Mouse (Mus musculus): ENCODE results near the gene Gm44579. TPM values are rescaled to one million over a fixed set of nuclear protein-coding genes. Genes with fewer than 3 reads are reported as not detected.

Gm44579 gene
- polyA plus RNA-seq, 1 experiment from 2014 or later = not detected

DNA sequence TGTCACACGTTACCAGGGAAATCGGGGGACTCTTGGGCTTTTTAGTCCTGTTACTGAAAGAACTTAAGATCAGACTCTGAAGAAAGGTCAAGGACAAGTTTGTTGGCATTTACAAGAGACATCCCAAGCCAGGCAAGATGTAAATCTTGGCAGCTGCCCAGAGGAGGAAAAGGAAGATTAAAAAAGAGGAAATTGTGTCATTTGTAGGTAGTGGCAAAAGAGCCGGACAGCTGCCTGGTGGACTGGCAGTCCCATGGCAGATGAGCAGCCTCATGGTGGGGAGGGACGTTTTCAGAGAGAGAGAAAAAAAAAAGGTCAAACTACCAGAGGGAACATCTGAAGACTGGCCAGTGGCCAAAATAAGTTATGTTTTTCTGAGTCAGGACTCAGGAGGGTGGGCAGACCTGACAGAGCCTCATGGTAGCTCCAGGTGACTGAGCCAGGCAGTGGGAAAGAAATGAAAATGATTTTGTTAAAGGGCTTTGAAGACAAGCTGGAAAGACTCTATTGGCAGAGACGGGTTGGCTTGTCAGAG lies 7.4 kb downstream of the Gm44579 start:
- Histone ChIP-seq H3K27me3 (replicated peaks; ENCODE audit: control insufficient read depth, insufficient read depth, low read length) (no peaks in the 10 kb centered on the region), H3K27ac (ENCODE audit: low read length) (no peak overlapping the region), H3K4me2 (ENCODE audit: low read depth, low read length) (no peak overlapping the region), H3K9me3 (ENCODE audit: control insufficient read depth, low read length) (no peaks in the 10 kb centered on the region), H3K9ac (ENCODE audit: low read depth, low read length) (no peak overlapping the region), H3K4me1 (ENCODE audit: control insufficient read depth, insufficient read depth, low read length) (no peaks in the 10 kb centered on the region), H3K36me3 (ENCODE audit: control insufficient read depth, insufficient read depth, low read length) (no peaks in the 10 kb centered on the region), H3K4me3 (ENCODE audit: low read length) (no peak overlapping the region)
- WGBS = 77% methylated on average over 5 of the region's 5 CpGs
- ATAC-seq = no peak

DNA sequence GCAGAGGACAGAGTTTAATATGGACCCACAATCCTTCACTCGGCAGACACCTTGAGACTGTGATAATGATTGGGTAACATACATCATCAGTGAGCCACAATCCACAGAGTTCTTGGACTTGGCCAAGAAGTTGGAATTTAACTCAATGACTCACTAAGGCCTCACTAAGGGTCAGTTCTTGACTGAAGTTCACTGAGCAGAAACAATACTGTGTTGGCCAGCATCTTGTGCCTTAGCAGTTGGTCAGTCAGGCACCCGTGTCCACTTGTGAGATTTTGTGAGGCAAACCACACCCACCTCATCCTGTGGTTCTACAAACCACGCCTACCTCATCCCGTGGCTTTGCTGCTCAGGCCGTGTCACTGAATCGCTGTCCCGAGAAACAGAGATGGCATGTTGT lies 11.1 kb downstream of the Gm44579 start:
- 79% methylated on average over 7 of the region's 7 CpGs for WGBS
- Histone ChIP-seq H3K4me1 (ENCODE audit: control insufficient read depth, insufficient read depth, low read length) (no peaks in the 10 kb centered on the region), H3K27me3 (replicated peaks; ENCODE audit: control insufficient read depth, insufficient read depth, low read length) (no peaks in the 10 kb centered on the region), H3K9ac (ENCODE audit: low read depth, low read length) (no peak overlapping the region), H3K27ac (ENCODE audit: low read length) (no peak overlapping the region), H3K36me3 (ENCODE audit: control insufficient read depth, insufficient read depth, low read length) (no peaks in the 10 kb centered on the region), H3K9me3 (ENCODE audit: control insufficient read depth, low read length) (no peaks in the 10 kb centered on the region), H3K4me2 (ENCODE audit: low read depth, low read length) (no peak overlapping the region), H3K4me3 (ENCODE audit: low read length) (no peak overlapping the region)
- ATAC-seq = no peak

DNA sequence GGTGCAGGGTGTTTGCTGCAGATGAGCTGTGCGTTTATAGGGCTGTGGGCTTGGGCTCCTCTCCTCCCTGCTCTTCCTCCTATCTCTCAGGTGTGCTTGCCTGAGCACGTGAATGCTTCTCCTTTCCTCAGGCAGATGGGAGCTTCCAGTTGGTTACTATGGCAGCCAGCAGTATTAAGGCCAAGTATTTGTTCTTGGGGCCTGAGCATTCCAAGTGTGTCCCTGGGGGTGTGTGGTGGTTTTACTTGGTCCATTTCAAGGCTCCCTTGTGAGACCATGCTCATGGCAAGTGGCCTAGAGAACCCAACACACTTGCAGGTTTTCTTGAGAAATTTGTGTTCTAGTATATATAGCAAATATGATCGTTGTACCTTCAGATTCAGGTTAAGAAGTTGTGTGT lies 25.3 kb downstream of the Gm44579 start, which contains the start of gene Olfr288:
TSS of gene Olfr288 (minus strand) at position 101 of the 400 bp plus-strand sequence.
- Histone ChIP-seq H3K9me3 (ENCODE audit: control insufficient read depth, low read length) (no peaks in the 10 kb centered on the region), H3K9ac (ENCODE audit: low read depth, low read length) (no peak within 1 kb of the TSS), H3K36me3 (ENCODE audit: control insufficient read depth, insufficient read depth, low read length) (no peaks in the 10 kb centered on the region), H3K27ac (ENCODE audit: low read length) (no peak within 1 kb of the TSS), H3K4me2 (ENCODE audit: low read depth, low read length) (no peak within 1 kb of the TSS), H3K4me3 (ENCODE audit: low read length) (no peak within 1 kb of the TSS), H3K27me3 (replicated peaks; ENCODE audit: control insufficient read depth, insufficient read depth, low read length) (no peaks in the 10 kb centered on the region), H3K4me1 (ENCODE audit: control insufficient read depth, insufficient read depth, low read length) (no peaks in the 10 kb centered on the region)
- ATAC-seq = no peak
- 66% methylated on average over 3 of the region's 3 CpGs for WGBS

DNA sequence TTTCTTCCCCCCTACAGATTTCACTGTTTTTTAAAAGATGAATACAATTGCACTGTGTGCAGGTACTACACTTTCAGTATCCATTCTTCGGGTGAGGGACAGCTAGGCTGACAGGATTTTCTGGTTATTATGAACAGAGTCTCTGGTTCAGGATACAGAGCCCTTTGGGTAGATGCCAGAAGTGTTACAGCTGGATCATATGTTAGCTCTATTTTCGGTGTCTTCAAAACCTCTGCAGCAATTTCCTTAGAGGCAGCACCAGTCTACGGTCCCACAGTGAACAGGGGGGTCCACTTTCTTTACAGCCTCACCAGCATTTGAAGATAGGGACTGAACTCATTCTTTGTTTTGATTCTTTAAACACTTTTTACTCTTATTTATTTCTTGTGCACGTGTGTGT lies 36.3 kb downstream of the Gm44579 start:
- Histone ChIP-seq H3K27ac (ENCODE audit: low read length) (no peak overlapping the region), H3K4me1 (ENCODE audit: control insufficient read depth, insufficient read depth, low read length) (peaks cover 4% of the 10 kb centered on the region; the same call in 1 of the 2 replicates), H3K27me3 (replicated peaks; ENCODE audit: control insufficient read depth, insufficient read depth, low read length) (no peaks in the 10 kb centered on the region), H3K4me3 (ENCODE audit: low read length) (no peak overlapping the region), H3K9me3 (ENCODE audit: control insufficient read depth, low read length) (no peaks in the 10 kb centered on the region), H3K36me3 (ENCODE audit: control insufficient read depth, insufficient read depth, low read length) (no peaks in the 10 kb centered on the region), H3K9ac (ENCODE audit: low read depth, low read length) (no peak overlapping the region), H3K4me2 (ENCODE audit: low read depth, low read length) (no peak overlapping the region)
- 56% methylated on average over 4 of the region's 4 CpGs for WGBS
- ATAC-seq = no peak

DNA sequence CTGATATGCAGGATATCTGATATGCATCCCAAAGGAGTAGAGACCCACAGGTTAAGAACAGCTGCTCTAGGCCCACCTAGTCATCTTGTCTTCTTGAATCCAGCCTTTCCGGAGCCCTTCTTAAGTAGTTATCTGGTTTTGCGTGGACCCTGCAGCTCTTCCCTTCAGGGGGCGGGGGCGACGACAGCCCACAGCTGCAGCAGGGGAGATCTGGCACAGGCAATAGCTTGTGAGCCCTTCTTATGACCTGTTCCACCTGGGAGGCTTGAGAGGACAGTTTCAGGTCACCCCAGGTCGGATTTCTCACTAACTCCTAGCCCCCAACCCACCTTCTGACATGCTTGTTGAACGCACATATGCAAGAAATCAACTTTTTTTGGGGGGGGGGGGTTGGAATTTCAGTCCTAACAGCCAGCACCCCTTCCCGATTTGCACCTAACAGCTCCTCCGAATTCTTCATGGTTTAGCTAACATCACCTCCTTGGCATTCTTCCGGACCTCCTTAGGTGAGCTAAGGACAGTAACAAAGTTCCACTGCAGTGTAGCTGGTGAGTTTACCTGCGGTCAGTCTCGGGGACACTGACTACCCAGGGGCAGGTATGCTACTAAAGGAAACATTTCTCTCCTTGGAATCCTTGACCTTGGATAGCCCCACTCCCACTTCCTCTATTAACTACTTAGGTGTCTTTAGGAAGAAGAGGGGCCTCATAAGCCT lies 38.8 kb downstream of the Gm44579 start:
- H3K27me3 ChIP-seq (replicated peaks; ENCODE audit: control insufficient read depth, insufficient read depth, low read length) = no peaks in the 10 kb centered on the region; the same call in 1 of the 2 replicates
- no peak overlapping the region for H3K27ac ChIP-seq (ENCODE audit: low read length)
- H3K4me3 ChIP-seq (ENCODE audit: low read length) = no peak overlapping the region
- ATAC-seq = peak; percentile 6; the same call in 1 of the 2 replicates
- no peak overlapping the region for H3K9ac ChIP-seq (ENCODE audit: low read depth, low read length)
- peaks cover 4% of the 10 kb centered on the region; the same call in 1 of the 2 replicates for H3K4me1 ChIP-seq (ENCODE audit: control insufficient read depth, insufficient read depth, low read length)
- no peak overlapping the region for H3K4me2 ChIP-seq (ENCODE audit: low read depth, low read length)
- WGBS = 61% methylated on average over 12 of the region's 12 CpGs
- no peaks in the 10 kb centered on the region for H3K9me3 ChIP-seq (ENCODE audit: control insufficient read depth, low read length)
- no peaks in the 10 kb centered on the region for H3K36me3 ChIP-seq (ENCODE audit: control insufficient read depth, insufficient read depth, low read length)

DNA sequence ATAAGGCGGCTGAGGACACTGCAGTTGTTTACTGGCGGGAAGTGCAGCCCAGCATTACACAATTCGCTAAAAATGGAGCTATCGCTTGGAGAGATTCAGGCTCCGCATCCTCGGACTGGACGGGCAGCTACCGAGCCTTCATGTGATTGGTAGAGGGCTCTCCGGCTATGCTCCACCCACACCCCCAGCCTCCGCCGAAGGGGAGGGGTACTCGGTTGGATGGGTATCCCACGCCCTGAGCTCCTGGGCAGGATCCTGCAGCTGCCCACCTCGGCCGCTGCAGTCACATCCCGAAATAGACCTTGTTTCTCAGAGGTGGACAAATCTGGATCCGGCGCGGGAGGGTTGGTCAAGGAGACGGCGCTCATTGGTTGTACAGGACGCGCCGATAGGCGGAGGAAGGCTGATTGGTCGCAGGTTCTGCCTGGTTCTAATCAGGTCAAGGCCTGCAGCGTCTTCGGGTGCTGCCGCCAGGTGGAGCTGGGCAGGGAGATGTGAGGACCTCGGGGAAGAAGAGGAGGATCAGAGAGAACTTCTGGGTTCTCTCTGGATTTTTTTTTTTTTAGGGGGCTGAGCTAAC lies 39.6 kb downstream of the Gm44579 start:
- Histone ChIP-seq H3K27ac (ENCODE audit: low read length) (0 out of 2 replicates have a peak overlapping the region, but pooled peaks have one; percentile 29), H3K9ac (ENCODE audit: low read depth, low read length) (peak overlapping the region; percentile 34), H3K36me3 (ENCODE audit: control insufficient read depth, insufficient read depth, low read length) (no peaks in the 10 kb centered on the region), H3K4me3 (ENCODE audit: low read length) (peak overlapping the region; percentile 53), H3K27me3 (replicated peaks; ENCODE audit: control insufficient read depth, insufficient read depth, low read length) (no peaks in the 10 kb centered on the region; the same call in 1 of the 2 replicates), H3K4me2 (ENCODE audit: low read depth, low read length) (peak overlapping the region; percentile 55), H3K4me1 (ENCODE audit: control insufficient read depth, insufficient read depth, low read length) (peaks cover 4% of the 10 kb centered on the region; the same call in 1 of the 2 replicates), H3K9me3 (ENCODE audit: control insufficient read depth, low read length) (no peaks in the 10 kb centered on the region)
- under 1% methylated on average over 30 of the region's 30 CpGs for WGBS
- peak; percentile 99 for ATAC-seq

DNA sequence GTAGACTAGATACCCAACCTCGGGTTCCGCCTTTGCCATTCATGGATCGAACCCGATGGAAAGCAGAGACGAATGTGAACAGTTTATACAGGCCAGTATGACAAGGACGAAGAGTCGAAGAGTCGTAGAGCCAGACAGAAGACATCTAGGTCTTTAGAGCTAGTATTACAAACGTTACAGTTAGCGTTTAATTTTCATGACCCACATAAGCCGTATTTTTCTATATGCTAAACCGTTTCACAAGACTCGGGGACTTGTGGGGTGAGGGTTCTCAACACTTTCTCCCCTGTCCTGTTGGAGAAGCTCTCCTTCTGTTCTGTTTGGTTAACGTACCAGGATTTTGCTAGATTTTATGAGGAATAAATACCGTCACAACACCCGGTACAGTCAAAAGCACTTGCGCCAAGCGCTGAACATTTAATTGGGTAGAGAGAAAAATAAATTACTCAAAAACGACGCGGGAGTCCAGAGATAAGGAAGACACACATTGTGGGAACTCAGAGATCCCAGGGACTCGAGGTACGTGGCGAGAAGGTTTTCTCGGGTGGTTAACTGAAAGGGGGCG lies 40.1 kb downstream of the Gm44579 start:
- 6% methylated on average over 26 of the region's 26 CpGs for WGBS
- H3K9ac ChIP-seq (ENCODE audit: low read depth, low read length) = peak overlapping the region; percentile 34
- no peaks in the 10 kb centered on the region for H3K36me3 ChIP-seq (ENCODE audit: control insufficient read depth, insufficient read depth, low read length)
- no peak for ATAC-seq
- no peaks in the 10 kb centered on the region; the same call in 1 of the 2 replicates for H3K27me3 ChIP-seq (replicated peaks; ENCODE audit: control insufficient read depth, insufficient read depth, low read length)
- 0 out of 2 replicates have a peak overlapping the region, but pooled peaks have one; percentile 29 for H3K27ac ChIP-seq (ENCODE audit: low read length)
- no peaks in the 10 kb centered on the region for H3K9me3 ChIP-seq (ENCODE audit: control insufficient read depth, low read length)
- peaks cover 4% of the 10 kb centered on the region; the same call in 1 of the 2 replicates for H3K4me1 ChIP-seq (ENCODE audit: control insufficient read depth, insufficient read depth, low read length)
- peak overlapping the region; percentile 53 for H3K4me3 ChIP-seq (ENCODE audit: low read length)
- H3K4me2 ChIP-seq (ENCODE audit: low read depth, low read length) = peak overlapping the region; percentile 55

DNA sequence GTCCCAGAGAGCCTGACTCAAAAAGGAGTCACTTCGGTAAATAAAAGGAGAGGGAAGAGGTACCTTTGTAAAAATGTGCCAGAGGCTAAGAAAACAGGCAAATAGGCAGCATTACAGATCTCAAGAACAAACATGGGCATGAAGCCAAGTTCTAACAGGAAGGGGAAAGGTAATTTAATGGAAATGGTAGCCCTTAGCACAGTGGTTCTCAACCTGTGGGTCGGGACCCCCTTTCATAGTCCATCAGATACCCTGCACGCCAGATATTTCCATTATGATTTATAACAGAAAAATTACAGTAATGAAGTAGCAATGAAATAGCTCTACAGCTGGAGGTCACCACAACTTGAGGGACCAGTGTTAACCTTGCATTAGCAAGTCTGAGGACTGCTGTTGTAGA lies 43.5 kb downstream of the Gm44579 start:
- ATAC-seq = no peak
- Histone ChIP-seq H3K27me3 (replicated peaks; ENCODE audit: control insufficient read depth, insufficient read depth, low read length) (no peaks in the 10 kb centered on the region; the same call in 1 of the 2 replicates), H3K9me3 (ENCODE audit: control insufficient read depth, low read length) (no peaks in the 10 kb centered on the region), H3K9ac (ENCODE audit: low read depth, low read length) (no peak overlapping the region), H3K4me3 (ENCODE audit: low read length) (no peak overlapping the region), H3K36me3 (ENCODE audit: control insufficient read depth, insufficient read depth, low read length) (no peaks in the 10 kb centered on the region), H3K27ac (ENCODE audit: low read length) (no peak overlapping the region), H3K4me2 (ENCODE audit: low read depth, low read length) (no peak overlapping the region), H3K4me1 (ENCODE audit: control insufficient read depth, insufficient read depth, low read length) (peaks cover 4% of the 10 kb centered on the region; the same call in 1 of the 2 replicates)
- 59% methylated on average over 3 of the region's 3 CpGs for WGBS

DNA sequence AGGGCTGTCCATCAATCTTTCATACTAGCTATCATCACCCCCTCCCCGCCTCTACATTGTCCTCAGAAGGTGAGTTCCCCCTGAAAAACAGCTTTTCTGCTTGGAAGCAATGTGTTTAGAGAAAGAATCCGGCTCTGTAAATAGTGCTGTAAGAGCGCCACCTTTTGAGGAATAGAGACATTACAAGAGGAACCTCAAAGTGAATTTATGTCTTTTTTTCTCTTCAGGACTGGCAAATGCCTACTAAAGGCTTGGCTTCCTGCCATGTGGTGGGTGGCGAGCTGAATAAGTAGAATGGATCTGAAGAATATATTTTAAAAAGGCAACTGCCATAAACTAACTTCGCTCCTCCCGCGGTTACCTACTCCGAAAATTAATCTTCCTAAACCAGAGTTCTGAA lies 47.0 kb downstream of the Gm44579 start:
- Histone ChIP-seq H3K36me3 (ENCODE audit: control insufficient read depth, insufficient read depth, low read length) (no peaks in the 10 kb centered on the region), H3K4me1 (ENCODE audit: control insufficient read depth, insufficient read depth, low read length) (no peaks in the 10 kb centered on the region), H3K4me2 (ENCODE audit: low read depth, low read length) (no peak overlapping the region), H3K27ac (ENCODE audit: low read length) (no peak overlapping the region), H3K4me3 (ENCODE audit: low read length) (no peak overlapping the region), H3K27me3 (replicated peaks; ENCODE audit: control insufficient read depth, insufficient read depth, low read length) (peaks cover 26% of the 10 kb centered on the region), H3K9me3 (ENCODE audit: control insufficient read depth, low read length) (no peaks in the 10 kb centered on the region), H3K9ac (ENCODE audit: low read depth, low read length) (no peak overlapping the region)
- 41% methylated on average over 8 of the region's 8 CpGs for WGBS
- no peak for ATAC-seq
